Mouse (Mus musculus) mouse trophoblast stem cell (cell line): ENCODE results near the gene Pla2g2d.

ENCODE experiments used
- in situ Hi-C, 2 experiments: fragments of 300-500 bp; cut with MseI, MboI; formaldehyde crosslinking; loops; 2 replicates in 1 of 2; 3 replicates in 1 of 2; pipeline ENCODE4 v1.15.1; 2025

Pla2g2d gene

GRCm38 (mm10) chr4:138825751-138826567 lies 50.4 kb downstream of the Pla2g2d start:
- in situ Hi-C loops, result no loop called here

DNA sequence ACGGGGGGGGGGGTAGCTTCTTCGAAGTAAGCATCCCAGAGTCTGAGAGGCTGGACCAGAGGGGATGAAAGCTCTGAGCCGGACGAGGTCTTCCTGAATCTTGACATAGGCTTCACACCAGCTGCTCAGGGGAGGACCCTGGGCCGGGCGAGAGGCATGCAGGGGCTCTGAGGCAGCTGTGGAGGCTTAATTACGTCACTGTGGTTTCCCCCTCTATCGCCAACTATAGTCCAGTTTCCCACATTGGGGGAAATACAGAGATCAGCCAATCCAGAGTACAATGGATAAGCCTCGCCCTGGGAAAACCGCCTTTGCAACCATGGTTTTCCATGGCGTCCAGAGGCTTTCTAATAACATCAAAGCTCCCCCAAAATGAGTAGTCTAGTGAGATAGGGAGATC lies 51.6 kb downstream of the Pla2g2d start:
- in situ Hi-C loops, result no loop called here
